Mouse (Mus musculus): Measurements from ENCODE around the gene Shld2. TPM values are rescaled to one million over a fixed set of nuclear protein-coding genes. Genes with fewer than 3 reads are reported as not detected.

Gene Shld2
- polyA plus RNA-seq, 1 experiment = 4.2 TPM

- Histone ChIP-seq H3K4me1 (replicated peaks; ENCODE audit: control insufficient read depth, insufficient read depth, low read length) (no peaks in the 10 kb centered on the region), H3K27ac (ENCODE audit: control insufficient read depth, insufficient read depth, low read length) (no peak overlapping the region), H3K36me3 (ENCODE audit: control insufficient read depth, insufficient read depth, low read length) (no peaks in the 10 kb centered on the region), H3K4me3 (ENCODE audit: control insufficient read depth, insufficient read depth, low read length) (no peak overlapping the region), H3K27me3 (ENCODE audit: control insufficient read depth, insufficient read depth, low read length) (no peaks in the 10 kb centered on the region)
- TF ChIP-seq POLR2A (IDR thresholded peaks at IDR 0.05; ENCODE audit: control insufficient read depth, extremely low read depth, insufficient read depth, low read length, poor library complexity) (no peak), CTCF (IDR thresholded peaks at IDR 0.05; ENCODE audit: borderline replicate concordance, control insufficient read depth, extremely low read depth, insufficient read depth, low read length, poor library complexity) (no peak)
- WGBS = 68% methylated on average over 4 of the region's 4 CpGs
- DNase-seq = no peak
Observed at GRCm38 (mm10) chr14:34209080-34209479, 101.2 kb downstream of the Shld2 start.

- Histone ChIP-seq H3K4me3 (ENCODE audit: control insufficient read depth, insufficient read depth, low read length) (no peak overlapping the region), H3K27me3 (ENCODE audit: control insufficient read depth, insufficient read depth, low read length) (no peaks in the 10 kb centered on the region), H3K36me3 (ENCODE audit: control insufficient read depth, insufficient read depth, low read length) (no peaks in the 10 kb centered on the region), H3K27ac (ENCODE audit: control insufficient read depth, insufficient read depth, low read length) (no peak overlapping the region), H3K4me1 (replicated peaks; ENCODE audit: control insufficient read depth, insufficient read depth, low read length) (no peaks in the 10 kb centered on the region)
- WGBS = 48% methylated on average over 2 of the region's 2 CpGs
- TF ChIP-seq CTCF (IDR thresholded peaks at IDR 0.05; ENCODE audit: borderline replicate concordance, control insufficient read depth, extremely low read depth, insufficient read depth, low read length, poor library complexity) (no peak), POLR2A (IDR thresholded peaks at IDR 0.05; ENCODE audit: control insufficient read depth, extremely low read depth, insufficient read depth, low read length, poor library complexity) (no peak)
- peak; percentile 24 for DNase-seq
Observed at GRCm38 (mm10) chr14:34208651-34209050, 101.6 kb downstream of the Shld2 start.

- TF ChIP-seq POLR2A (IDR thresholded peaks at IDR 0.05; ENCODE audit: control insufficient read depth, extremely low read depth, insufficient read depth, low read length, poor library complexity) (no peak), CTCF (IDR thresholded peaks at IDR 0.05; ENCODE audit: borderline replicate concordance, control insufficient read depth, extremely low read depth, insufficient read depth, low read length, poor library complexity) (no peak)
- DNase-seq = no peak
- H3K4me1 ChIP-seq (replicated peaks; ENCODE audit: control insufficient read depth, insufficient read depth, low read length) = no peaks in the 10 kb centered on the region
- H3K27ac ChIP-seq (ENCODE audit: control insufficient read depth, insufficient read depth, low read length) = no peak overlapping the region
- no peaks in the 10 kb centered on the region for H3K36me3 ChIP-seq (ENCODE audit: control insufficient read depth, insufficient read depth, low read length)
- WGBS = 73% methylated on average over 6 of the region's 6 CpGs
- no peaks in the 10 kb centered on the region for H3K27me3 ChIP-seq (ENCODE audit: control insufficient read depth, insufficient read depth, low read length)
- no peak overlapping the region for H3K4me3 ChIP-seq (ENCODE audit: control insufficient read depth, insufficient read depth, low read length)
Observed at GRCm38 (mm10) chr14:34207996-34208395, 102.3 kb downstream of the Shld2 start.

- Histone ChIP-seq H3K4me1 (replicated peaks; ENCODE audit: control insufficient read depth, insufficient read depth, low read length) (peaks cover 5% of the 10 kb centered on the region; the same call in 1 of the 2 replicates), H3K27ac (ENCODE audit: control insufficient read depth, insufficient read depth, low read length) (no peak within 1 kb of the TSS), H3K36me3 (ENCODE audit: control insufficient read depth, insufficient read depth, low read length) (no peaks in the 10 kb centered on the region), H3K4me3 (ENCODE audit: control insufficient read depth, insufficient read depth, low read length) (peak within 1 kb of the TSS; percentile 37), H3K27me3 (ENCODE audit: control insufficient read depth, insufficient read depth, low read length) (peaks cover 4% of the 10 kb centered on the region; the same call in 1 of the 2 replicates)
- 14% methylated on average over 45 of the region's 52 CpGs for WGBS
- DNase-seq = no peak
- TF ChIP-seq CTCF (IDR thresholded peaks at IDR 0.05; ENCODE audit: borderline replicate concordance, control insufficient read depth, extremely low read depth, insufficient read depth, low read length, poor library complexity) (no peak), POLR2A (IDR thresholded peaks at IDR 0.05; ENCODE audit: control insufficient read depth, extremely low read depth, insufficient read depth, low read length, poor library complexity) (no peak)
Observed at GRCm38 (mm10) chr14:34201231-34202035, 108.9 kb downstream of the Shld2 start, which contains the start of gene Gprin2. TSS of gene Gprin2 (minus strand) at chr14:34201653.

DNA sequence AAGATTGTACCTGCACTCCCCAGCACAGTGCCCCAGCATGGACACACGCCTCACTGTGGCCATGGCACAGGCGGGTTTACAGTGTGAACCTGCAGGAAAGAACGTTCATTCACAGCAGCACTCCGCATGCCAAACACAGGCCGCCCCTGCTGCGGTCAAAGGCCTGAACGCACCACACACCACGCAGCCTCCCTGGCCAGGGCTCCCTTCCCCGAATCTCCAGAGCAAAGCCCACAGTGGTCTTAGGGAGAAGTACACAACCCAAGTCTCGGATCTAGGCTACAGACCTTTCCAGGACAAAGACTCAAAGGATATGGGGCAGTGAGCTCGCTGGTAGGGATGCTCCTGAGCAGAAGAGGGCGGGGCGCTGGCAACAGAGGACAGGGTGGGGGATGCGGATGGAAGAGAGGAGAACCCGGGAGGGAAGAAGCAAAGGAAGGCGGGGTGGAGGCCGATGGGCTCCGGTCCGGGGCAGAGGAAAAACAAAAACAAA lies 109.5 kb downstream of the Shld2 start:
- TF ChIP-seq CTCF (IDR thresholded peaks at IDR 0.05; ENCODE audit: borderline replicate concordance, control insufficient read depth, extremely low read depth, insufficient read depth, low read length, poor library complexity) (no peak), POLR2A (IDR thresholded peaks at IDR 0.05; ENCODE audit: control insufficient read depth, extremely low read depth, insufficient read depth, low read length, poor library complexity) (no peak)
- H3K27me3 ChIP-seq (ENCODE audit: control insufficient read depth, insufficient read depth, low read length) = peaks cover 4% of the 10 kb centered on the region; the same call in 1 of the 2 replicates
- peaks cover 5% of the 10 kb centered on the region; the same call in 1 of the 2 replicates for H3K4me1 ChIP-seq (replicated peaks; ENCODE audit: control insufficient read depth, insufficient read depth, low read length)
- peak overlapping the region; percentile 37 for H3K4me3 ChIP-seq (ENCODE audit: control insufficient read depth, insufficient read depth, low read length)
- H3K36me3 ChIP-seq (ENCODE audit: control insufficient read depth, insufficient read depth, low read length) = no peaks in the 10 kb centered on the region
- no peak overlapping the region for H3K27ac ChIP-seq (ENCODE audit: control insufficient read depth, insufficient read depth, low read length)
- 19% methylated on average over 19 of the region's 19 CpGs for WGBS
- no peak for DNase-seq

DNA sequence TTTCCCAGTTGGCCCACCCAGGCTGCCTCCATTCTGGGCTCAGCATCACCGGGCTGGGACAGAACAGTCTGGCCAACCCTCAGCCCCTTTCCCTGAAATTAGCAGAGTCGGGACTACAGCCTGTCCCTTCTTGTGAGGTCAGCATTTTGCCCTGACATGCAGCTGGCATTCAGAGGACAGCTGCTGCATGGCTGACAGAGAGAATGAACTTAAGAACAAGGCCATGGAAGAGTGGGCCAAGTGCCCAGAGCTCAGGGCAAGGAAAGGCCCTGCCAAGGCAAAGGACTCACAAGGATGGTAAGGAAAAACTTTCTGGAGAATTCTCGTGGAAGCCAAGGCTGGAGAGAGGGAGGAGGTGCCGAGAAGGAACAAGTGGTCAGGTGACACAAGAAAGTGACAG lies 113.6 kb downstream of the Shld2 start:
- H3K36me3 ChIP-seq (ENCODE audit: control insufficient read depth, insufficient read depth, low read length) = no peaks in the 10 kb centered on the region
- H3K27me3 ChIP-seq (ENCODE audit: control insufficient read depth, insufficient read depth, low read length) = peaks cover 4% of the 10 kb centered on the region; the same call in 1 of the 2 replicates
- TF ChIP-seq CTCF (IDR thresholded peaks at IDR 0.05; ENCODE audit: borderline replicate concordance, control insufficient read depth, extremely low read depth, insufficient read depth, low read length, poor library complexity) (no peak), POLR2A (IDR thresholded peaks at IDR 0.05; ENCODE audit: control insufficient read depth, extremely low read depth, insufficient read depth, low read length, poor library complexity) (no peak)
- no peak overlapping the region for H3K27ac ChIP-seq (ENCODE audit: control insufficient read depth, insufficient read depth, low read length)
- no peak for DNase-seq
- H3K4me3 ChIP-seq (ENCODE audit: control insufficient read depth, insufficient read depth, low read length) = no peak overlapping the region
- peaks cover 5% of the 10 kb centered on the region; the same call in 1 of the 2 replicates for H3K4me1 ChIP-seq (replicated peaks; ENCODE audit: control insufficient read depth, insufficient read depth, low read length)
- 82% methylated on average over 4 of the region's 4 CpGs for WGBS
